Mouse (Mus musculus) small intestine, adult 2 months (tissue): ENCODE measurements around the gene Lrrc4c.

ENCODE experiments used
- CTCF ChIP-seq: fragments of 200-500 bp; IDR thresholded peaks from 2 replicates; pipeline ENCODE4 v1.5.1; 2012; ENCODE audit warnings: low read depth, mild to moderate bottlenecking, control low read depth, inconsistent platforms, low read length, moderate library complexity, mixed read lengths; ENCODE audit not compliant: insufficient replicate concordance, insufficient read length; ENCODE audit errors: extremely low read depth
- POLR2A ChIP-seq: fragments of 200-500 bp; IDR thresholded peaks from 2 replicates; pipeline ENCODE4 v1.6.1; 2012; ENCODE audit warnings: low read depth, mild to moderate bottlenecking, control low read depth, inconsistent platforms, low read length, moderate library complexity

DNA sequence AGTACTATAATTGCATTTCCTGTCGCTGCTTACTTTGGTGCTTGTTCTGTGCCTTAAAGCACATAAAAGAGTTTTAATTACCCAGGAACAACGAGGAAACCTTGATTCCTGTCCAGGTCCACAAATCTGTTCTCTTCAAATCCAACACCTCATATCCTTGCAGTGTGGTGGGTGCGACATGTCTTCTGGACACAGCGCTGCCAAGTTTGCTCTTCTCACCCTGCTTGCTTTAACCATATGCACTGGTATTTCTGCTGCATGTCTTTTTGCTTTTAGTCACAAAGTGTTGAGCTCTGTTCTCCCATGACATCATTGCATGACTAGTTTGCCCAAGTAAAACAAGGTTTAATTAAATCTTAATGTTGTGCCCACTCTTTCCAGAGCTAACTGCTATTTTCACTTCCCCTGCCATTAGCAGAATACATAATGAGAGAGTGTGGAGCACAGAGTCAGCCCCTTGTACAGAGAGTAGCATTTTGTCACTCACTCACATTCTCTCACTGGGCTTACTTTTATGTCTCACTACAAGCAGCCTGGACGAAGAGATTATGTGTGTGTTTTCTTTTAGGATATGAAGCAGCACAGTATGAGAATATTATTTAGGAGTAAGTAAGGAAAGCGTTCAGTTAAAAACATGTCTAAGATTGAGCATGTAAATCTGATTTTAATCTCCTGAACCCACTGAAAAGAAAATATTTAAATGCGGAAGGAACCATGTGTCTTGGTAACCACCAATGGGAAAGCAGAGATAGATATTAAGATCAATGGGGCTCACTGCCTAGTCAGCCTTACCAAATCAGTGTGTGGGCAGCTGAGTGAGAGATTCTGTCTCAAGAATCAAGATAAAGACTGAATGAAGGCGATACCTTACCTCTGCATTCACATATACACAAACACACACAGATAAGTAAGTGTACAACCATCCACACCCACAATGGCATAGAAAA, 1096.7 kb downstream of the Lrrc4c start:
- TF ChIP-seq CTCF (no peak), POLR2A (no peak)
